Mouse (Mus musculus) hindbrain, embryonic 10.5 days (tissue): ENCODE data around the gene Mtrr. TPM values are rescaled to one million over a fixed set of nuclear protein-coding genes. Genes with fewer than 3 reads are reported as not detected.
"Not testable (repeated sequence)": the region's sequence is repeated elsewhere in the genome, so short reads cannot be mapped to it uniquely, and the experiment has no call there.

ENCODE experiments used
- DNase-seq: peaks from one replicate; pipeline ENCODE4 v3.0.0-alpha.2; 2017; ENCODE audit warnings: low spot score
- H3K27ac ChIP-seq: fragments of 300-500 bp; sonication (generic); 2 replicates; pipeline ENCODE4 v1.5.1; 2016; ENCODE audit warnings: mild to moderate bottlenecking, moderate library complexity
- H3K27me3 ChIP-seq: fragments of 300-500 bp; sonication (generic); 2 replicates; pipeline ENCODE4 v1.6.1; 2016; ENCODE audit warnings: mild to moderate bottlenecking; ENCODE audit not compliant: poor library complexity, insufficient read depth, severe bottlenecking
- H3K36me3 ChIP-seq: fragments of 300-500 bp; sonication (generic); 2 replicates; pipeline ENCODE4 v1.6.1; 2016; ENCODE audit warnings: mild to moderate bottlenecking, moderate library complexity
- H3K4me1 ChIP-seq: fragments of 300-500 bp; sonication (generic); replicated peaks from 2 replicates; pipeline ENCODE4 v1.6.1; 2016; ENCODE audit warnings: mild to moderate bottlenecking
- H3K4me3 ChIP-seq: fragments of 300-500 bp; sonication (generic); 2 replicates; pipeline ENCODE4 v1.5.1; 2016; ENCODE audit warnings: mild to moderate bottlenecking, moderate library complexity
- H3K9me3 ChIP-seq: fragments of 300-500 bp; sonication (generic); 2 replicates; pipeline ENCODE4 v1.6.1; 2016; ENCODE audit warnings: mild to moderate bottlenecking, moderate library complexity
- WGBS: fragments of 180-500 bp; shearing (Covaris S2); methylation state at CpG from one replicate; pipeline ENCODE4 v1.1.7; 2016; 5-methylcytosine and 5-hydroxymethylcytosine counted together
- polyA plus RNA-seq: library from polyadenylated mRNA; unstranded; fragments of >200 nt; fragmentation: Nextera tagmentation; extraction: Ambion mirVana; gene quantifications from 2 replicates; pipeline ENCODE4 v1.2.1, GENCODE M21; 2016

The Mtrr gene
- polyA plus RNA-seq, 1 experiment from 2014 or later: 21.2 TPM

DNA sequence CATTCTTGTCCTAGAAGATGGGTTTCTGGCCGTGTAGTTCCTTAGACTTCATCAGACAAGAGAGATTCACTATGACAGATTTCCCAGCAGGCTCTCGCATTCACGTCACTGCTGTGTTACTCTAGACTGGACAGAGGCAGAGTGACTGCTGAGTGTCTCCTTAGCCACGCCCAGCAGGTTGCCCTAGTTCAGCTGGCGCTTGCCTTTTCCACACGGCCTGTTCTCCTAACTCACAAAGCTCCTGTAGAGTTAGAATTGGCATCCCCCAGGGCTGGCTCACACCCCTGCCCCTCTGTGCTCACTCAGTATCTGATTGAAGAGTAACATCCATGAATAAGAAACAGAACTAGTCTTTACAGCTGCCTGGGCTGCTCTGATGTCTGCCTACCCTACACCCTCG is 3.5 kb upstream of the Mtrr start:
- Histone ChIP-seq H3K36me3 (peaks cover 71% of the 10 kb centered on the region), H3K27me3 (no peaks in the 10 kb centered on the region), H3K9me3 (no peaks in the 10 kb centered on the region), H3K27ac (no peak overlapping the region), H3K4me1 (peaks cover 17% of the 10 kb centered on the region), H3K4me3 (no peak overlapping the region)
- WGBS: 79% methylated on average over 7 of the region's 7 CpGs
- no peak for DNase-seq

DNA sequence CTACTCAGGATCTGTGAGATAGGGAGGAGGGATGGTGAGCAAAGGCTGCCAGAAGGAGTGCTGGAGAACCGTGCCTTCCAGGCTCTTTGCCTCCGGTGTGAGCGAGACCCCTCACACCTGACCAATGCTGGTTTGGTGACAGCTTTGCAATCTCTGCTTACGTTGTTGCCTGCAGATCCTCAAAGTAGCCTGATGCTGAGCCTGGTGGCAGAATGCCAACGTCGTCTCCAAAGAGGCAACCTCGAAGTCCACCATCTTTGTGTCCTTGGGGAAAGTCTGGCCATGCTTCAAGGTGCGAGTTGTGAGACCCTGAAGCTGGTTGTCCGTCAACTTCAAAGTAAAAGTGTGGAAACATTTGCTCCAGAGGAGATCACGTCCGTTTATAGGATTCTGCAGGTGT is 2.0 kb upstream of the Mtrr start:
- no peak overlapping the region for H3K27ac ChIP-seq
- DNase-seq: no peak
- WGBS: 94% methylated on average over 11 of the region's 11 CpGs
- H3K4me1 ChIP-seq: peaks cover 17% of the 10 kb centered on the region
- H3K9me3 ChIP-seq: no peaks in the 10 kb centered on the region
- H3K36me3 ChIP-seq: peaks cover 64% of the 10 kb centered on the region
- no peaks in the 10 kb centered on the region for H3K27me3 ChIP-seq
- H3K4me3 ChIP-seq: no peak overlapping the region

DNA sequence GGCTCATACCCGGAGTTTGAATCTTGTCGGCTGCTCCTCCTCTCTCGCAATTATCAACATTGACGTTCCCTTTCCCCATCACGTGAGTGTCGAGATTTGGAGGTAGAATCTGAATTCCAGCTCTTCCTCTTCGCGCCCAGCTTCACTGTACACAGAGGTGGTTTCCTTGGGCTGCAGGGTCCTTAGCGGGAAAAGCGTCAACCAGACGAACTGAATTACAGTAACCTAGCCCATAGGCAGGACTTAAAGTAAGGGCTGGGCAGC is 500 bp upstream of the Mtrr start:
- H3K9me3 ChIP-seq: no peaks in the 10 kb centered on the region
- peak overlapping the region; percentile 91 for H3K27ac ChIP-seq
- WGBS: under 1% methylated on average over 11 of the region's 11 CpGs
- H3K4me3 ChIP-seq: peak overlapping the region; percentile 75
- DNase-seq: no peak
- no peaks in the 10 kb centered on the region for H3K27me3 ChIP-seq
- peaks cover 64% of the 10 kb centered on the region for H3K36me3 ChIP-seq
- H3K4me1 ChIP-seq: peaks cover 17% of the 10 kb centered on the region

DNA sequence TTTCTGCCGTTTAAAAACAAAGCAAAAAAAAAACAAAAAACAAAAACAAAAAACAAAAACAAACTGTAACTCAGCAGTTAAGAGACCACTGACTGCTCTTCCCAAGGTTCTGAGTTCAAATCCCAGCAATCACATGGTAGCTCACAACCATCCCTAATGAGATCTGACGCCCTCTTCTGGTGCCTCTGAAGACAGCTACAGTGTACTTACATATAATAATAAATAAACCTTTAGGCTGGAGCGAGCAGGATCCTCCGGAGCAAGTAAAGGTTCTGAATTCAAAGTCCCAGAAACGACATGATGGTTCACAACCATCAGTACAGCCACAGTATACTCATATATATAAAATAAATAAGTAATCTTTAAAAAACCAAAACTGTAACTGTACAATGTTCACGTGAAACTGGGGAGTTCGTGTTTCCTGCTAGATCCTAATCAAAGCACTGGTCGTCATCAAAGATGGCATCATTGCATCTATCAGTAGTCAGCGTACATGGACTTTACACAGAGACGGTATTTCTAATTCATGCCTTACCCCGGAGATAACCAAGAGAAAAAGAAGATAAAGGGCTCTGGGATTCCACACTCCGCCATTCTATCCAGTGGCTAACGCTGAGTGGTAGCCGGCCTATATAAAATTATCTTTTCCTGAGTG is 736 bp downstream of the Mtrr start:
- 32% methylated on average over 14 of the region's 14 CpGs for WGBS
- Histone ChIP-seq H3K36me3 (peaks cover 64% of the 10 kb centered on the region), H3K9me3 (no peaks in the 10 kb centered on the region), H3K4me3 (peak overlapping the region; percentile 75), H3K4me1 (peaks cover 17% of the 10 kb centered on the region), H3K27me3 (no peaks in the 10 kb centered on the region), H3K27ac (peak overlapping the region; percentile 91)
- DNase-seq: no peak

DNA sequence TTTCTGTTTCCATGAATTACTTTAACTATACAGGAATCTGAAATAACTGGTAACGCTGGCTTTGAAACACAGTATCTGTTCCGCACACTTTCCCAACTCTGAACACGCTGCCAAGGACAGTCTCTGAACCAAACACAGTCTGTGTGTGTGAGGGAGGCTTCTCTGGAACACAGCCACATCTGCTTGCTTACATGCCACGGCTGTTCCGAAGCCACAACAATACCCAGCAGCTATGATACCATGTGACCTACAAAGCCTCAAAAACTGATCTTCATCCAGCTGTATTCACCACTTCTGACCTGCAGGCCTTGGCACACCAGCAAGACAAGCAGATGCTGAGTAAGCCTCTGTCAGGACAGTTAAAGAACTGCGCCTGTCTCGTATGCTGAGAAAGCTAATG is 4.0 kb downstream of the Mtrr start:
- WGBS: 96% methylated on average over 7 of the region's 7 CpGs

DNA sequence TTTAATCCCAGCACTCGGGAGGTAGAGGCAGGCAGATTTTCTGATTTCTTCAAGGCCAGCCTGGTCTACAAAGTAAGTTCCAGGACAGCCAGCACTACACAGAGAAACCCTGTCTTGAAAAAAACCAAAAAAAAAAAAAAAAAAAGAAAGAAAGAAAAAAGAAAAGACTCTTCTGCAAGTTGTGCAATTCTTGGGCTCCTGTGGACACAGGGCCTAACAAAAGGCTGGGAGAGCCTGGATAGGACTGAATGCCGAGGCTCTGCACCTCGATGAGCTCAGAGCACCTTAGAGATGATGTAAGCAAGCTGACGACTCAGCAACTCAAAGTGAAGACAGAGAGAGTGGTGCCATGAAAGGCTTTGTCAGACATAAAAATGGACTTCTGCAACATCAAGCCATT is 7.6 kb downstream of the Mtrr start:
- WGBS: 89% methylated on average over 4 of the region's 4 CpGs
- no peak for DNase-seq
- Histone ChIP-seq H3K4me3 (no peak overlapping the region), H3K36me3 (peaks cover 89% of the 10 kb centered on the region), H3K9me3 (no peaks in the 10 kb centered on the region), H3K4me1 (peaks cover 6% of the 10 kb centered on the region; the same call in 1 of the 2 replicates), H3K27me3 (no peaks in the 10 kb centered on the region), H3K27ac (no peak overlapping the region)

More for the DNA sequence above, 4.0 kb downstream of the Mtrr start:
- Histone ChIP-seq H3K27ac (no peak overlapping the region), H3K9me3 (no peaks in the 10 kb centered on the region), H3K36me3 (peaks cover 63% of the 10 kb centered on the region), H3K27me3 (no peaks in the 10 kb centered on the region), H3K4me1 (peaks cover 16% of the 10 kb centered on the region), H3K4me3 (no peak overlapping the region)
- DNase-seq: no peak

DNA sequence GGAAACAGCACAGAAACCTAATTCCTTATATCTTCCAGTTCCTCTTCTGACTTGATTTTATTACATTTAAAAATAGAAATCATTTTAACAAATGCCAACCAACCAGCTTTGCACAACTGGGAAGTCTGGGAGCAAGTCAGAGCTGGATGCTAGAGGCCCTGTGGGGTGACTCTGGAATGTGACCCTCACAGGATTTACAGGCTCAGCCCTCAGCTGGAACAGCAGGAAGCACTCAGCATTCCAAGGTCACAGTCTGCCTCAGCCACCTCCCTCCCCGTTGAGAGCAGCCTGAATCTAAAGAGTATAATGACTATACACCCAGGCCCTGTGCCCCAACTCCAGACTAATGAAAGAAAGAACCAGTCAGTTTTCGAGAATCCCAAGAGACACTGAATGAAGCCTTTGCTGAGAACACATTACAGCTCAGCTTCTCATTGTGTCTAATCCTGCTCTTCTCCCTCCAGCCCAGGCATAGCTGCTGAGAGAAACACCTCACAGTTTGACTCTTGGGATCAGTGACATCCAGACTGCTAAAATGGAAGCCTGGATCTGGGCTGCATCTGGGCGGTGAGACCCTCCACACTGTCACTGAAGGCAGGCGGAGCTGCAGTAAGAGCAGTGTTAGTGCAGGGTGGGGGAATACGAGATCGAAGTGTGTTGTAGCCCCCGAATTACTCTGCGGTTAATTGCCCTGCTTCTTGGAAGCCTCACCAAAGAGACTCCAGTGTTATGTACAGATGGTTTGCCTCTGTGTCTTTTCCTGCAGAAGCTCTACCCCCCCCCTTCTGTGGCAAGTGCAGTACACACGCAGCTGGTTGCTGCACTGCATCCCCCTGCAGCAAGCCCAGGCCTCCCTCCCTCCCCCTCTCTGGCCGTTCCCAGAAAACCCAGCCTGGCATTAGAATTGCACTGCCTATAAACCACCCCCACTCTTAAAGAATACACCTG is 8.7 kb downstream of the Mtrr start:
- Histone ChIP-seq H3K9me3 (no peaks in the 10 kb centered on the region), H3K36me3 (peaks cover 90% of the 10 kb centered on the region), H3K27me3 (no peaks in the 10 kb centered on the region), H3K4me1 (peaks cover 6% of the 10 kb centered on the region; the same call in 1 of the 2 replicates), H3K4me3 (no peak overlapping the region), H3K27ac (no peak overlapping the region)
- 73% methylated on average over 10 of the region's 10 CpGs for WGBS
- DNase-seq: peak; percentile 38

DNA sequence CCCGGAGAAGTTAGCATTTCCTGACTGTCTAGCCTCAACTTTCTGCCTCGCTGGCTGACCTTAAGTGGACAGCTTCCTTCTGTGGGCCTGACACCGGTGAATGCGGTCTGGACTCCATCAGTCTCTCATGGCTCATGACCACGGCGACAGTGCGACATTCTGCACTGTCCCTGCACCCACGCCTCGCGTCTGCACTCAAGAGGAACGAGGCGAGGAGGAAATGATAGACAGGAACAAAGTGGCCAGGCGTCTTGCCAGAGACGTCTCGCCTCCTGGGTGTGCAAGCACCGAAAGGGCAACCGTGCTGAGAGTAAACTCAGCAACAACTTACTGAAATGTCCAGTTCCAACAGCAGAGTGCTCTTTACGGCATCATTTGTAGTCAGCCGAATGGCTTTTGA is 9.7 kb downstream of the Mtrr start:
- 93% methylated on average over 19 of the region's 19 CpGs for WGBS
- DNase-seq: no peak
- no peak overlapping the region for H3K27ac ChIP-seq
- H3K4me1 ChIP-seq: peaks cover 6% of the 10 kb centered on the region; the same call in 1 of the 2 replicates
- peaks cover 90% of the 10 kb centered on the region for H3K36me3 ChIP-seq
- no peaks in the 10 kb centered on the region for H3K9me3 ChIP-seq
- H3K27me3 ChIP-seq: no peaks in the 10 kb centered on the region
- H3K4me3 ChIP-seq: no peak overlapping the region

DNA sequence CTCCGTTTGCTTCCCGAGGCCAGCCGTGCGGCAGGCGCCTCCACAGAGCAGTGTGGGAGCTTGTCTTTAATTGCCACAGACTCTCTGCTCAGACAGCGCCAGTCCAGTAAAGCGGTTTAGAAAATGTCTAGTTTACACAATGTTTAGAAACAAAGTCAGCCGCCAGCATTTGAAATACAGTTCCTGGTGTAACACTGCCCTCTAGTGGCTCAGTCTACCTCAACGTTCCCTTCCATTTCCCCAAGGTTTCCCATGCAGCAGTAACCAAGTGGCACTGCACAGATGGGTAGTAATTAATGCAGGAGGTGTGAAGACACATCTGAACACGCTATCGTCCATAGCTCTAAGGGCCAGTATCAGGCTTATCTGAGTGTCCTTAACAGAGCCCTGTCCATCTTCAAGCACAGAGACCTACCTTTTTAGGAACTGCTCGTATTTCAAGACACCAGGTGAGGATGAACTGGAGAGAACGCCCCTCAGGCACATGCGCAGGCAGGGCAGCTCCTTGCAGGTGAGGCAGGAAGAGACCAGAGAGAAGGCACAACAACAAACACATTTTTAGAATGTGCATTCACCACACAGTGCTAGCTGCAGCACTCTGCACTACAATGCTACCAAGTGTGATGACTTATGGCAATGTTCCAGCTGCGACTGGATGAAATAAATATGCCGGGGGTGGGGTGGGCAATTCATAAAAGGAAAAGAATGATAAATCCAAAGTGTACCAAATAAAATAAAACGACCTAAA is 12.2 kb downstream of the Mtrr start:
- peaks cover 6% of the 10 kb centered on the region; the same call in 1 of the 2 replicates for H3K4me1 ChIP-seq
- H3K4me3 ChIP-seq: no peak overlapping the region
- no peaks in the 10 kb centered on the region for H3K27me3 ChIP-seq
- peaks cover 90% of the 10 kb centered on the region for H3K36me3 ChIP-seq
- no peak overlapping the region for H3K27ac ChIP-seq
- H3K9me3 ChIP-seq: no peaks in the 10 kb centered on the region
- DNase-seq: peak; percentile 38
- WGBS: 81% methylated on average over 17 of the region's 17 CpGs

DNA sequence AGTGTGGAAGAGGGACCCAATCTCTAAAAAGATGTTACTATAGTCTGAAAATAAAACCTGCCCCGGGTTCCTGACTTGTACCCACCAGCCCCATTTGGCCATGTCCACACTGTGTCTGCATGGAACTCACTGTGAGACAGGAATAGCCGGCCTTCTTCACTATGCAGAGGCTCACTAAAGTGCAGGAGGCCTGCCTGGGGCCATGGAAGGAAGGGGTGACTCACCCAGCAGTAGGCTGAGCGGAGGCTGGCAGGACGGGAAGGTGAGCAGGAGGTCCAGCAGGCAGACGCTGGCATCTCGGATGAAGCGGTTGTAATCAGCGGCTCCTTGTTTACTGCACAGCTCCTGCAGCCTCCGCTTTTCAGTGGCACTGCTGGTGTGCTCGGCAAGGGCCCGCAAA is 13.4 kb downstream of the Mtrr start:
- Histone ChIP-seq H3K27ac (no peak overlapping the region), H3K4me3 (no peak overlapping the region), H3K27me3 (no peaks in the 10 kb centered on the region), H3K4me1 (peaks cover 4% of the 10 kb centered on the region; the same call in 1 of the 2 replicates), H3K9me3 (no peaks in the 10 kb centered on the region), H3K36me3 (peaks cover 95% of the 10 kb centered on the region)
- no peak for DNase-seq
- WGBS: 97% methylated on average over 11 of the region's 11 CpGs

DNA sequence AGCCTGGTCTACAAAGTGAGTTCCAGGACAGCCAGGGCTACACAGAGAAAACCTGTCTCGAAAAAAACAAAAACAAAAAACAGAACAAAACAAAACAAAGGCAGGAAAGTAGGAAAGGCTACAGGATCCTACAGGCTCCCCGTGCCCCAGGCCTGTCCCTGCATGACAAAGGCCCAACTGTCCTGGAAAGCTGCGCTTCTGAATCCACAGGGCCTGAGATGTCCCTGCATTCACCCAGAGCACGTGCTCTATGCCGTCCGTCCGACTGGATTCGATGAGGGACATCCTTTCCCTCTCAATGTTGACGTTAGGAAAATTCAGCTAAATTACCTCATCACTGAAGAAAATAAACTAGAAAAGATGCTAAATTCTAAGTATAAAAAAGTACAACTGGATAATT is 13.8 kb downstream of the Mtrr start:
- Histone ChIP-seq H3K27ac (no peak overlapping the region), H3K27me3 (no peaks in the 10 kb centered on the region), H3K36me3 (peaks cover 95% of the 10 kb centered on the region), H3K9me3 (no peaks in the 10 kb centered on the region), H3K4me1 (no peaks in the 10 kb centered on the region), H3K4me3 (no peak overlapping the region)
- DNase-seq: no peak
- 94% methylated on average over 9 of the region's 9 CpGs for WGBS

DNA sequence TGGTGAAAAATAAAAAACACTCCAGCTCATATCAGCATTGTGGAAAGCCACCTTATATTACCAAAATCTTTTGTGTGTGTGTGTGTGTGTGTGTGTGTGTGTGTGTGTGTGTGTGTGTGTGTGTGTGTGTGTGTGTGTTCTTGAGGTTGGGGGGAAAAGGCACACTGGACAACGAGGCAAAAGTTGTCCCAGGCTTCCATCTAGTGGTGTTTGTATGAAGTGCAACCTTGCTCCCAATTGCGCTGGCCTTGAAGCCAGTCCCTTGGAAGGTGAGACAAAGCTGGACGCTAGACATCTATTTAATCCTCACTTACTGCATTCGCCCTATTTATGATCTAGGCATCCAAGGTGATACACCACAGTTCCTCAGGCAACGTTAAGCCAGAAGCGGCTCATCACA is 28.6 kb downstream of the Mtrr start:
- WGBS: 37% methylated on average over 6 of the region's 6 CpGs
- H3K36me3 ChIP-seq, H3K4me1 ChIP-seq, H3K27ac ChIP-seq, H3K9me3 ChIP-seq, H3K27me3 ChIP-seq, H3K4me3 ChIP-seq: not testable (repeated sequence)
- DNase-seq: peak; percentile 30
